Comparison of ENCODE assay signal across 11 mouse cellular contexts in the genomic region with DNA sequence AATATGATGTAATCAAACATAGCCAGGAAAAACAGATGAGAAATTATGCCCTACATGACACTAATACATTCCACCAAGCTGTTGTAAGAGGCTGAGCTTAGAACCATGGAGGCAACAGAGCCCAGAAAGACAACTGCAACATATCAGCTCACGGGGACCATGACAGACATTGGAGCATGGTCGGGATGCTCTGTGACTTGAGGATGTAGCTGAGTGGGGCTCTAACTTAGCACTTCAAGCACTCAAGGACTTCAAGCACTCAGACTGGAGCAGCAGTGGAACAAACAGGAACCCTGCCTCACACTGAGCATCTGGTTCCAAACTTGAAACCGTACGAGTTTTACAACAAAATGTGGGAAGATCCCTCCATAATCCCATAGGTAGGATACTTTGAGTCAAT.
"Had no signal": no experiment of that assay in that cellular context is flagged by ENCODE, and none has a peak within 500 bp of the region (broad histone marks: within the 10 kb centered on the region; RNA-seq: fewer than 3 reads in every experiment).

No protein-coding gene starts in this region.

- H3K4me1 ChIP-seq: limb, embryonic 13.5 days; midbrain, embryonic 12.5 days had no signal

- H3K4me3 ChIP-seq: limb, embryonic 13.5 days; midbrain, embryonic 12.5 days had no signal

- H3K9me3 ChIP-seq: limb, embryonic 13.5 days; midbrain, embryonic 12.5 days had no signal

- H3K27ac ChIP-seq: kidney, postnatal 0 days; limb, embryonic 13.5 days; midbrain, embryonic 12.5 days had no signal

- H3K27me3 ChIP-seq: limb, embryonic 13.5 days had no signal

- H3K9ac ChIP-seq: limb, embryonic 13.5 days; midbrain, embryonic 12.5 days had no signal

- H3K36me3 ChIP-seq: limb, embryonic 13.5 days; midbrain, embryonic 12.5 days had no signal

- H3K4me2 ChIP-seq: limb, embryonic 13.5 days; midbrain, embryonic 12.5 days had no signal

- DNase-seq: kidney, adult 11 months; kidney, adult 9 months; kidney, postnatal 36 days; layer of hippocampus, adult 9-11 months; left cerebral cortex, postnatal 4 days; right cerebral cortex, adult 18-20 months; right cerebral cortex, postnatal 25 days; thymus, postnatal 36 days had no signal
